Mouse (Mus musculus): Measurements from ENCODE around the gene Tmem164.

GRCm38 (mm10) chrX:142737099-142737498 is 55.9 kb downstream of the Tmem164 start:
- TF ChIP-seq CTCF (IDR thresholded peaks at IDR 0.05; ENCODE audit: low read depth) = no peak
- no peak for TF ChIP-seq EP300 (optimal IDR thresholded peaks at IDR 0.05)

All from stomach, postnatal 0 days (tissue).